Mouse (Mus musculus) small intestine, adult 2 months (tissue): Measurements from ENCODE around the gene Ankrd31. TPM values are rescaled to one million over a fixed set of nuclear protein-coding genes. Genes with fewer than 3 reads are reported as not detected.
"Not testable (repeated sequence)": the region's sequence is repeated elsewhere in the genome, so short reads cannot be mapped to it uniquely, and the experiment has no call there.

Experiments used
- H3K27ac ChIP-seq: fragments of 200-500 bp; 2 replicates; pipeline ENCODE4 v1.5.1; 2012; ENCODE audit warnings: low read depth, low read length, control low read depth, inconsistent platforms; ENCODE audit not compliant: insufficient read depth
- H3K27me3 ChIP-seq: fragments of 200-500 bp; 2 replicates; pipeline ENCODE4 v1.6.1; 2012; ENCODE audit warnings: mild to moderate bottlenecking, moderate library complexity, low read length, inconsistent platforms; ENCODE audit not compliant: control insufficient read depth, insufficient read depth
- H3K36me3 ChIP-seq: fragments of 200-500 bp; 2 replicates; pipeline ENCODE4 v1.6.1; 2012; ENCODE audit warnings: mild to moderate bottlenecking, low read length, control low read depth, inconsistent platforms; ENCODE audit not compliant: control insufficient read depth, insufficient read depth
- H3K4me1 ChIP-seq: fragments of 200-500 bp; 2 replicates; pipeline ENCODE4 v1.6.1; 2012; ENCODE audit warnings: low read length, inconsistent platforms, mixed read lengths; ENCODE audit not compliant: control insufficient read depth, insufficient read depth, insufficient read length
- H3K4me3 ChIP-seq: fragments of 200-500 bp; 2 replicates; pipeline ENCODE4 v1.5.1; 2012; ENCODE audit warnings: low read depth, mild to moderate bottlenecking, control low read depth, inconsistent platforms, low read length, moderate library complexity
- CTCF ChIP-seq: fragments of 200-500 bp; IDR thresholded peaks from 2 replicates; pipeline ENCODE4 v1.5.1; 2012; ENCODE audit warnings: low read depth, mild to moderate bottlenecking, control low read depth, inconsistent platforms, low read length, moderate library complexity, mixed read lengths; ENCODE audit not compliant: insufficient replicate concordance, insufficient read length; ENCODE audit errors: extremely low read depth
- POLR2A ChIP-seq: fragments of 200-500 bp; IDR thresholded peaks from 2 replicates; pipeline ENCODE4 v1.6.1; 2012; ENCODE audit warnings: low read depth, mild to moderate bottlenecking, control low read depth, inconsistent platforms, low read length, moderate library complexity
- WGBS: fragments of 180-500 bp; shearing (Covaris S2); methylation state at CpG from one replicate; pipeline ENCODE4 v1.1.7; 2018; 5-methylcytosine and 5-hydroxymethylcytosine counted together
- polyA plus RNA-seq: library from polyadenylated mRNA; depleted of rRNA; stranded (reverse); fragments of >200 nt; gene quantifications from 2 replicates; pipeline ENCODE4 v1.2.3, GENCODE M21; 2012

Ankrd31 gene
- polyA plus RNA-seq, 1 experiment = not detected

GRCm38 (mm10) chr13:96760848-96761247 lies 12.8 kb downstream of the Ankrd31 start:
- H3K27me3 ChIP-seq = no peaks in the 10 kb centered on the region
- no peak overlapping the region for H3K27ac ChIP-seq
- no peaks in the 10 kb centered on the region for H3K36me3 ChIP-seq
- TF ChIP-seq POLR2A = no peak
- TF ChIP-seq CTCF = no peak
- no peaks in the 10 kb centered on the region for H3K4me1 ChIP-seq
- H3K4me3 ChIP-seq = no peak overlapping the region
- 66% methylated on average over 2 of the region's 2 CpGs for whole genome bisulfite sequencing

GRCm38 (mm10) chr13:96786071-96786470 lies 38.0 kb downstream of the Ankrd31 start:
- not testable (repeated sequence) for H3K27me3 ChIP-seq, H3K4me1 ChIP-seq, H3K36me3 ChIP-seq, H3K4me3 ChIP-seq, H3K27ac ChIP-seq
- 82% methylated on average over 5 of the region's 5 CpGs for WGBS

DNA sequence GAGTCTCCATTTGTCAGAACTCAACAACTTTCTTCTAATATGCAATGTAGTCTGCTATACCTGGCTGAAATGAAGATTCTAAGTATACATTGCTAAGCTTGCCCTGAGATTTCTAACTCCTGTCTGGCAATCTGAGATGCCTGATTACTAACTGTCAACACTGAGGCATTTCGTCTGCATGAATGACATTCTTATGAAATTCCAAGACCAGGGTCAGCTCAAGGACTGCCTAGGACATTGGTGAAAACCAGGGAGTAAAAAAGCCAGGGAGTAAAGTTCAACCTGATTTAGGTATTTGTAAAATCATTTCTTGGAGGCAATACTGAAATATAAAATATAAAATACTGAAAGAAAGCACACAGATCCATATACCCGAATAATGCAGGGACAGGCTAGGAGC lies 45.4 kb downstream of the Ankrd31 start:
- no peak overlapping the region for H3K4me3 ChIP-seq
- TF ChIP-seq POLR2A (no peak), CTCF (no peak)
- H3K27me3 ChIP-seq = no peaks in the 10 kb centered on the region
- no peaks in the 10 kb centered on the region for H3K4me1 ChIP-seq
- 78% methylated on average over 2 of the region's 2 CpGs for WGBS
- H3K36me3 ChIP-seq = no peaks in the 10 kb centered on the region
- no peak overlapping the region for H3K27ac ChIP-seq

GRCm38 (mm10) chr13:96795301-96795700 lies 47.2 kb downstream of the Ankrd31 start:
- Histone ChIP-seq H3K4me3 (no peak overlapping the region), H3K36me3 (no peaks in the 10 kb centered on the region), H3K27ac (no peak overlapping the region), H3K27me3 (no peaks in the 10 kb centered on the region), H3K4me1 (no peaks in the 10 kb centered on the region)
- TF ChIP-seq POLR2A (no peak), CTCF (no peak)
- 34% methylated on average over 3 of the region's 3 CpGs for WGBS

DNA sequence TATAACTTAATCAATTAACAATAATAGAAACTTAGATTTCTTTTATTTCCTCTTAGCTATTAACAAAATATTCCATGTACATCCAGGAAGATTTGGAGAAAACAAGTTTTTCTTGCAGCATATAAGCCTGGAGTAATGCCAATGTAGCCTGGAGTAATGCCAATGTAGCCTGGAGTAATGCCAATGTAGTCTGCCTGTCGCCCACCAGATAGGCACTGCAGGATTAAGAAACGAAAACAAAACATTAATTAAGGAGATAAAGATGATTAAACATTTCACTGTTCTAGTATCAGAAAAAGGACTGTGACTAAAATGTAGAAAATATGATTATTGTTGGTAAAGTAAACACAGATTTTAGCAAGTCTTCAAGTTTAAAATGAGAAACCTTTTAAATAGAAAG lies 49.4 kb downstream of the Ankrd31 start:
- TF ChIP-seq CTCF = no peak
- no peak for TF ChIP-seq POLR2A
- H3K36me3 ChIP-seq = no peaks in the 10 kb centered on the region
- H3K27ac ChIP-seq = no peak overlapping the region
- no peak overlapping the region for H3K4me3 ChIP-seq
- no peaks in the 10 kb centered on the region for H3K27me3 ChIP-seq
- 9% methylated on average over 2 of the region's 2 CpGs for WGBS
- no peaks in the 10 kb centered on the region for H3K4me1 ChIP-seq

GRCm38 (mm10) chr13:96849752-96850151 lies 101.7 kb downstream of the Ankrd31 start:
- Histone ChIP-seq H3K36me3 (no peaks in the 10 kb centered on the region), H3K27ac (no peak overlapping the region), H3K27me3 (no peaks in the 10 kb centered on the region), H3K4me1 (no peaks in the 10 kb centered on the region), H3K4me3 (no peak overlapping the region)
- TF ChIP-seq CTCF = no peak
- TF ChIP-seq POLR2A = no peak
- 69% methylated on average over 1 of the region's 1 CpGs for WGBS

DNA sequence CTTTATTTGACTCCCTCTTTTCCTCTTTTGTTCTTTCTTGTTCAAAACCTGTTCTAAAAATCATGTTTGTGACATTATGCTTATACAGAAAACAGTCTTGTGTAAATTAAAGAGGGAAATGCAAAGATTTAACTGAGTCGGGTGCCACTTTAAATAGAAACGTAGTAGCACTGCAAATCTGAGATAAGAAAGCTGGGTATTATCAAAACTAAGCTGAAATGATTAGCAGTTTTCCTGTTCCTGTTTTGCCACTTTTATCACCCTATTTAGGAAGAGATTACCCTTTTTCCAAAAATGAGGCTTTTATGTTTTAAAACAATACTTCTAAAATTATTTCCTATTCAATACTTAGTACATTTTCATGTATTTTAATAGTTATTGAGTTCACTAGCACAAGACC lies 104.1 kb downstream of the Ankrd31 start:
- no peak overlapping the region for H3K4me3 ChIP-seq
- TF ChIP-seq POLR2A = no peak
- WGBS = 19% methylated on average over 2 of the region's 2 CpGs
- no peaks in the 10 kb centered on the region for H3K4me1 ChIP-seq
- no peak overlapping the region for H3K27ac ChIP-seq
- no peaks in the 10 kb centered on the region for H3K27me3 ChIP-seq
- no peaks in the 10 kb centered on the region for H3K36me3 ChIP-seq

- WGBS = 30% methylated on average over 1 of the region's 1 CpGs
- Histone ChIP-seq H3K4me3 (no peak overlapping the region), H3K27me3 (no peaks in the 10 kb centered on the region), H3K4me1 (no peaks in the 10 kb centered on the region), H3K27ac (no peak overlapping the region), H3K36me3 (no peaks in the 10 kb centered on the region)
- TF ChIP-seq CTCF = no peak
- TF ChIP-seq POLR2A = no peak
These were observed 105.2 kb downstream of the Ankrd31 start for GRCm38 (mm10) chr13:96853256-96853655.
